Mouse (Mus musculus) stomach, embryonic 14.5 days (tissue): Measurements from ENCODE around the gene Luc7l2. TPM values are rescaled to one million over a fixed set of nuclear protein-coding genes. Genes with fewer than 3 reads are reported as not detected.

Experiments used
- ATAC-seq: fragments of 200-750 bp; cut with Nextera tagmentation; 2 replicates; pipeline ENCODE4 v1.8.0; 2017; ENCODE audit warnings: low read depth, moderate TSS enrichment; ENCODE audit not compliant: insufficient number of reproducible peaks, insufficient read depth, low FRiP score
- H3K27ac ChIP-seq: fragments of 300-500 bp; sonication (generic); 2 replicates; pipeline ENCODE4 v1.5.1; 2014; ENCODE audit warnings: mild to moderate bottlenecking, low read length, moderate library complexity, mixed read lengths
- H3K27me3 ChIP-seq: fragments of 300-500 bp; sonication (generic); 2 replicates; pipeline ENCODE4 v1.6.1; 2014; ENCODE audit warnings: low read length, control low read depth, mixed read lengths; ENCODE audit not compliant: control insufficient read depth, insufficient read depth
- H3K36me3 ChIP-seq: fragments of 300-500 bp; sonication (generic); 2 replicates; pipeline ENCODE4 v1.6.1; 2014; ENCODE audit warnings: mild to moderate bottlenecking, control low read depth, low read length, moderate library complexity, mixed read lengths; ENCODE audit not compliant: control insufficient read depth, insufficient read depth
- H3K4me1 ChIP-seq: fragments of 300-500 bp; sonication (generic); 2 replicates; pipeline ENCODE4 v1.6.1; 2014; ENCODE audit warnings: low read length, control low read depth, mixed read lengths; ENCODE audit not compliant: control insufficient read depth, insufficient read depth
- H3K4me2 ChIP-seq: fragments of 300-500 bp; sonication (generic); replicated peaks from 2 replicates; pipeline ENCODE4 v1.6.1; 2014; ENCODE audit warnings: low read depth, low read length, control low read depth
- H3K4me3 ChIP-seq: fragments of 300-500 bp; sonication (generic); 2 replicates; pipeline ENCODE4 v1.5.1; 2014; ENCODE audit warnings: low read depth, low read length, control low read depth
- H3K9ac ChIP-seq: fragments of 300-500 bp; sonication (generic); replicated peaks from 2 replicates; pipeline ENCODE4 v1.6.1; 2014; ENCODE audit warnings: low read depth, mild to moderate bottlenecking, control low read depth, low read length, moderate library complexity, mixed read lengths
- H3K9me3 ChIP-seq: fragments of 300-500 bp; sonication (generic); 2 replicates; pipeline ENCODE4 v1.6.1; 2016; ENCODE audit warnings: low read depth, low read length, control low read depth; ENCODE audit not compliant: control insufficient read depth
- WGBS: fragments of 180-500 bp; shearing (Covaris S2); extraction: QIAGEN DNeasy Blood & Tissue Kit; methylation state at CpG from one replicate; pipeline ENCODE4 v1.1.7; 2014; 5-methylcytosine and 5-hydroxymethylcytosine counted together
- polyA plus RNA-seq: library from polyadenylated mRNA; unstranded; fragments of >200 nt; fragmentation: Nextera tagmentation; extraction: Ambion mirVana; gene quantifications from 2 replicates; pipeline ENCODE4 v1.2.1, GENCODE M21; 2014

The Luc7l2 gene
- polyA plus RNA-seq, 1 experiment from 2014 or later, result 74.3 TPM

GRCm38 (mm10) chr6:38609892-38610291, 58.8 kb downstream of the Luc7l2 start:
- no peak for ATAC-seq
- 33% methylated on average over 2 of the region's 2 CpGs for WGBS

GRCm38 (mm10) chr6:38622406-38622805, 71.3 kb downstream of the Luc7l2 start:
- Histone ChIP-seq H3K36me3 (peaks cover 3% of the 10 kb centered on the region), H3K4me2 (no peak overlapping the region), H3K27me3 (no peaks in the 10 kb centered on the region), H3K27ac (no peak overlapping the region), H3K4me1 (no peaks in the 10 kb centered on the region), H3K9ac (no peak overlapping the region), H3K4me3 (no peak overlapping the region), H3K9me3 (no peaks in the 10 kb centered on the region; the same call in 1 of the 2 replicates)
- ATAC-seq, result no peak
- WGBS, result 95% methylated on average over 1 of the region's 1 CpGs

More at GRCm38 (mm10) chr6:38609892-38610291, 58.8 kb downstream of the Luc7l2 start:
- H3K27me3 ChIP-seq, result no peaks in the 10 kb centered on the region
- H3K4me1 ChIP-seq, result no peaks in the 10 kb centered on the region
- no peak overlapping the region for H3K4me3 ChIP-seq
- H3K27ac ChIP-seq, result no peak overlapping the region
- no peak overlapping the region for H3K9ac ChIP-seq
- H3K36me3 ChIP-seq, result peaks cover 37% of the 10 kb centered on the region
- no peak overlapping the region for H3K4me2 ChIP-seq
- no peaks in the 10 kb centered on the region for H3K9me3 ChIP-seq

- no peaks in the 10 kb centered on the region for H3K27me3 ChIP-seq
- no peak overlapping the region for H3K4me2 ChIP-seq
- H3K9ac ChIP-seq, result no peak overlapping the region
- no peaks in the 10 kb centered on the region for H3K4me1 ChIP-seq
- H3K36me3 ChIP-seq, result peaks cover 3% of the 10 kb centered on the region
- WGBS, result 65% methylated on average over 2 of the region's 2 CpGs
- no peak for ATAC-seq
- H3K27ac ChIP-seq, result no peak overlapping the region
- H3K4me3 ChIP-seq, result no peak overlapping the region
- no peaks in the 10 kb centered on the region for H3K9me3 ChIP-seq
These were observed 72.3 kb downstream of the Luc7l2 start for GRCm38 (mm10) chr6:38623457-38623856.

GRCm38 (mm10) chr6:38624439-38624838, 73.3 kb downstream of the Luc7l2 start:
- no peak overlapping the region for H3K4me3 ChIP-seq
- no peaks in the 10 kb centered on the region for H3K4me1 ChIP-seq
- WGBS, result 69% methylated on average over 1 of the region's 1 CpGs
- H3K27ac ChIP-seq, result no peak overlapping the region
- H3K36me3 ChIP-seq, result peaks cover under 1% of the 10 kb centered on the region
- H3K4me2 ChIP-seq, result no peak overlapping the region
- no peaks in the 10 kb centered on the region for H3K9me3 ChIP-seq
- no peak overlapping the region for H3K9ac ChIP-seq
- no peak for ATAC-seq
- no peaks in the 10 kb centered on the region for H3K27me3 ChIP-seq

GRCm38 (mm10) chr6:38626086-38626485, 75.0 kb downstream of the Luc7l2 start:
- no peak overlapping the region for H3K27ac ChIP-seq
- H3K9me3 ChIP-seq, result no peaks in the 10 kb centered on the region
- WGBS, result 96% methylated on average over 5 of the region's 5 CpGs
- no peaks in the 10 kb centered on the region; the same call in none of the 2 replicates for H3K36me3 ChIP-seq
- H3K4me2 ChIP-seq, result no peak overlapping the region
- H3K27me3 ChIP-seq, result no peaks in the 10 kb centered on the region
- no peak overlapping the region for H3K9ac ChIP-seq
- no peak overlapping the region for H3K4me3 ChIP-seq
- ATAC-seq, result no peak
- H3K4me1 ChIP-seq, result no peaks in the 10 kb centered on the region

GRCm38 (mm10) chr6:38627081-38627480, 75.9 kb downstream of the Luc7l2 start:
- Histone ChIP-seq H3K9me3 (no peaks in the 10 kb centered on the region), H3K9ac (no peak overlapping the region), H3K4me1 (no peaks in the 10 kb centered on the region), H3K36me3 (no peaks in the 10 kb centered on the region; the same call in 1 of the 2 replicates), H3K27me3 (no peaks in the 10 kb centered on the region), H3K4me2 (no peak overlapping the region), H3K4me3 (no peak overlapping the region), H3K27ac (no peak overlapping the region)
- 94% methylated on average over 4 of the region's 4 CpGs for WGBS
- ATAC-seq, result no peak

- Histone ChIP-seq H3K4me1 (no peaks in the 10 kb centered on the region), H3K9ac (no peak overlapping the region), H3K27me3 (no peaks in the 10 kb centered on the region), H3K4me3 (no peak overlapping the region), H3K27ac (no peak overlapping the region), H3K4me2 (no peak overlapping the region), H3K9me3 (no peaks in the 10 kb centered on the region), H3K36me3 (no peaks in the 10 kb centered on the region; the same call in 1 of the 2 replicates)
- no peak for ATAC-seq
- WGBS, result 79% methylated on average over 4 of the region's 4 CpGs
These were observed 76.4 kb downstream of the Luc7l2 start for GRCm38 (mm10) chr6:38627486-38627885.

GRCm38 (mm10) chr6:38629556-38629955, 78.4 kb downstream of the Luc7l2 start:
- Histone ChIP-seq H3K4me1 (no peaks in the 10 kb centered on the region), H3K9me3 (no peaks in the 10 kb centered on the region), H3K4me2 (no peak overlapping the region), H3K9ac (no peak overlapping the region), H3K27ac (no peak overlapping the region), H3K36me3 (no peaks in the 10 kb centered on the region), H3K4me3 (no peak overlapping the region), H3K27me3 (peaks cover 10% of the 10 kb centered on the region; the same call in 1 of the 2 replicates)
- no peak for ATAC-seq
- 100% methylated on average over 1 of the region's 1 CpGs for WGBS

GRCm38 (mm10) chr6:38632826-38633225, 81.7 kb downstream of the Luc7l2 start:
- Histone ChIP-seq H3K27ac (no peak overlapping the region), H3K9me3 (no peaks in the 10 kb centered on the region), H3K9ac (no peak overlapping the region), H3K4me1 (peaks cover 14% of the 10 kb centered on the region; the same call in 1 of the 2 replicates), H3K27me3 (peaks cover 34% of the 10 kb centered on the region), H3K4me3 (no peak overlapping the region), H3K36me3 (no peaks in the 10 kb centered on the region), H3K4me2 (no peak overlapping the region)
- no peak for ATAC-seq
- 95% methylated on average over 2 of the region's 2 CpGs for WGBS
